Mouse (Mus musculus) forebrain, embryonic 15.5 days (tissue): Measurements from ENCODE around the gene D330045A20Rik. TPM values are rescaled to one million over a fixed set of nuclear protein-coding genes. Genes with fewer than 3 reads are reported as not detected.
"Not testable (repeated sequence)": the region's sequence is repeated elsewhere in the genome, so short reads cannot be mapped to it uniquely, and the experiment has no call there.

Experiments
- ATAC-seq: fragments of 200-750 bp; cut with Nextera tagmentation; replicated peaks from 2 replicates; pipeline ENCODE4 v1.8.0; 2017; ENCODE audit warnings: mild to moderate bottlenecking, moderate TSS enrichment, moderate library complexity
- H3K27ac ChIP-seq: fragments of 300-500 bp; sonication (generic); replicated peaks from 2 replicates; pipeline ENCODE4 v1.5.1; 2015; ENCODE audit warnings: mild to moderate bottlenecking, inconsistent platforms
- H3K27me3 ChIP-seq: fragments of 300-500 bp; sonication (generic); 2 replicates; pipeline ENCODE4 v1.6.1; 2015; ENCODE audit warnings: inconsistent platforms
- H3K36me3 ChIP-seq: fragments of 300-500 bp; sonication (generic); 2 replicates; pipeline ENCODE4 v1.6.1; 2015; ENCODE audit warnings: mild to moderate bottlenecking, inconsistent platforms
- H3K4me1 ChIP-seq: fragments of 300-500 bp; sonication (generic); 2 replicates; pipeline ENCODE4 v1.6.1; 2015; ENCODE audit warnings: inconsistent platforms
- H3K4me2 ChIP-seq: fragments of 300-500 bp; sonication (generic); replicated peaks from 2 replicates; pipeline ENCODE4 v1.6.1; 2015; ENCODE audit warnings: mild to moderate bottlenecking, inconsistent platforms
- H3K4me3 ChIP-seq: fragments of 300-500 bp; sonication (generic); 2 replicates; pipeline ENCODE4 v1.5.1; 2015; ENCODE audit warnings: mild to moderate bottlenecking, inconsistent platforms
- H3K9ac ChIP-seq: fragments of 300-500 bp; sonication (generic); replicated peaks from 2 replicates; pipeline ENCODE4 v1.6.1; 2015; ENCODE audit warnings: mild to moderate bottlenecking, inconsistent platforms
- H3K9me3 ChIP-seq: fragments of 300-500 bp; sonication (generic); 2 replicates; pipeline ENCODE4 v1.6.1; 2016; ENCODE audit warnings: inconsistent platforms
- WGBS: fragments of 180-500 bp; shearing (Covaris S2); methylation state at CpG from one replicate; pipeline ENCODE4 v1.1.7; 2015; ENCODE audit warnings: mixed read lengths; 5-methylcytosine and 5-hydroxymethylcytosine counted together
- polyA plus RNA-seq: library from polyadenylated mRNA; unstranded; fragments of >200 nt; fragmentation: Nextera tagmentation; extraction: Ambion mirVana; gene quantifications from 2 replicates; pipeline ENCODE4 v1.2.1, GENCODE M21; 2015

D330045A20Rik gene
- polyA plus RNA-seq: 1.3 TPM in 2 replicates

GRCm38 (mm10) chrX:139480022-139480894 is at the start of gene D330045A20Rik:
TSS of gene D330045A20Rik (plus strand) at chrX:139480367.
- Histone ChIP-seq H3K9ac (peak within 1 kb of the TSS; percentile 10; the same call in 1 of the 2 replicates), H3K27ac (no peak within 1 kb of the TSS), H3K4me1 (no peaks in the 10 kb centered on the region), H3K4me2 (peak within 1 kb of the TSS; percentile 52), H3K4me3 (peak within 1 kb of the TSS; percentile 38), H3K36me3 (no peaks in the 10 kb centered on the region), H3K9me3 (no peaks in the 10 kb centered on the region), H3K27me3 (0 out of 2 replicates have a peak, but pooled peaks cover 4% of the 10 kb centered on the region)
- ATAC-seq: peak; percentile 87
- 19% methylated on average over 28 of the region's 28 CpGs for WGBS

GRCm38 (mm10) chrX:139432550-139432949 is 47.6 kb upstream of the D330045A20Rik start:
- no peak for ATAC-seq
- 65% methylated on average over 2 of the region's 2 CpGs for WGBS
- Histone ChIP-seq H3K9ac (no peak overlapping the region), H3K36me3 (no peaks in the 10 kb centered on the region), H3K27ac (no peak overlapping the region), H3K9me3 (no peaks in the 10 kb centered on the region), H3K4me3 (no peak overlapping the region), H3K27me3 (no peaks in the 10 kb centered on the region), H3K4me1 (no peaks in the 10 kb centered on the region), H3K4me2 (no peak overlapping the region)

GRCm38 (mm10) chrX:139435202-139435601 is 45.0 kb upstream of the D330045A20Rik start:
- WGBS: 63% methylated on average over 2 of the region's 2 CpGs
- no peaks in the 10 kb centered on the region for H3K9me3 ChIP-seq
- no peak overlapping the region for H3K9ac ChIP-seq
- no peak overlapping the region for H3K4me3 ChIP-seq
- H3K36me3 ChIP-seq: no peaks in the 10 kb centered on the region
- H3K27me3 ChIP-seq: no peaks in the 10 kb centered on the region
- no peak overlapping the region for H3K4me2 ChIP-seq
- no peaks in the 10 kb centered on the region for H3K4me1 ChIP-seq
- H3K27ac ChIP-seq: no peak overlapping the region
- no peak for ATAC-seq

GRCm38 (mm10) chrX:139441057-139441456 is 39.1 kb upstream of the D330045A20Rik start:
- not testable (repeated sequence) for H3K4me2 ChIP-seq, ATAC-seq, H3K9me3 ChIP-seq, H3K9ac ChIP-seq, H3K36me3 ChIP-seq, H3K27me3 ChIP-seq, H3K4me1 ChIP-seq, H3K4me3 ChIP-seq, H3K27ac ChIP-seq
- 92% methylated on average over 22 of the region's 22 CpGs for WGBS

GRCm38 (mm10) chrX:139456812-139457211 is 23.4 kb upstream of the D330045A20Rik start:
- Histone ChIP-seq H3K27ac (no peak overlapping the region), H3K4me1 (no peaks in the 10 kb centered on the region), H3K36me3 (no peaks in the 10 kb centered on the region), H3K9ac (no peak overlapping the region), H3K9me3 (no peaks in the 10 kb centered on the region), H3K27me3 (no peaks in the 10 kb centered on the region), H3K4me3 (no peak overlapping the region), H3K4me2 (no peak overlapping the region)
- ATAC-seq: no peak
- WGBS: 81% methylated on average over 2 of the region's 2 CpGs

GRCm38 (mm10) chrX:139482083-139482482 is 1.9 kb downstream of the D330045A20Rik start:
- WGBS: 66% methylated on average over 7 of the region's 7 CpGs
- Histone ChIP-seq H3K4me3 (no peak overlapping the region), H3K27me3 (0 out of 2 replicates have a peak, but pooled peaks cover 4% of the 10 kb centered on the region), H3K9ac (no peak overlapping the region), H3K4me2 (no peak overlapping the region), H3K36me3 (no peaks in the 10 kb centered on the region), H3K4me1 (no peaks in the 10 kb centered on the region), H3K27ac (no peak overlapping the region), H3K9me3 (no peaks in the 10 kb centered on the region)
- ATAC-seq: no peak

- ATAC-seq: no peak
- H3K27me3 ChIP-seq: 0 out of 2 replicates have a peak, but pooled peaks cover 4% of the 10 kb centered on the region
- no peak overlapping the region for H3K4me2 ChIP-seq
- H3K9me3 ChIP-seq: no peaks in the 10 kb centered on the region
- WGBS: 62% methylated on average over 1 of the region's 1 CpGs
- H3K4me3 ChIP-seq: no peak overlapping the region
- H3K4me1 ChIP-seq: no peaks in the 10 kb centered on the region
- no peak overlapping the region for H3K9ac ChIP-seq
- no peaks in the 10 kb centered on the region for H3K36me3 ChIP-seq
- H3K27ac ChIP-seq: no peak overlapping the region
Observed at GRCm38 (mm10) chrX:139484974-139485373, 4.8 kb downstream of the D330045A20Rik start.

GRCm38 (mm10) chrX:139516156-139516555 is 36.0 kb downstream of the D330045A20Rik start:
- no peaks in the 10 kb centered on the region for H3K36me3 ChIP-seq
- no peak overlapping the region for H3K4me2 ChIP-seq
- ATAC-seq: no peak
- WGBS: 75% methylated on average over 2 of the region's 2 CpGs
- no peaks in the 10 kb centered on the region for H3K4me1 ChIP-seq
- H3K27ac ChIP-seq: no peak overlapping the region
- H3K27me3 ChIP-seq: no peaks in the 10 kb centered on the region
- no peak overlapping the region for H3K4me3 ChIP-seq
- H3K9me3 ChIP-seq: no peaks in the 10 kb centered on the region
- no peak overlapping the region for H3K9ac ChIP-seq

- Histone ChIP-seq H3K4me2 (no peak overlapping the region), H3K27me3 (no peaks in the 10 kb centered on the region), H3K9ac (no peak overlapping the region), H3K27ac (no peak overlapping the region), H3K36me3 (no peaks in the 10 kb centered on the region), H3K4me3 (no peak overlapping the region), H3K9me3 (no peaks in the 10 kb centered on the region), H3K4me1 (no peaks in the 10 kb centered on the region)
- ATAC-seq: no peak
- WGBS: 88% methylated on average over 2 of the region's 2 CpGs
Observed at GRCm38 (mm10) chrX:139519251-139519650, 39.1 kb downstream of the D330045A20Rik start.

GRCm38 (mm10) chrX:139524303-139525091 is 44.3 kb downstream of the D330045A20Rik start:
- no peak overlapping the region for H3K9ac ChIP-seq
- no peaks in the 10 kb centered on the region for H3K9me3 ChIP-seq
- no peak for ATAC-seq
- H3K27me3 ChIP-seq: no peaks in the 10 kb centered on the region
- 80% methylated on average over 5 of the region's 5 CpGs for WGBS
- no peak overlapping the region for H3K4me2 ChIP-seq
- no peak overlapping the region for H3K4me3 ChIP-seq
- no peaks in the 10 kb centered on the region for H3K4me1 ChIP-seq
- no peaks in the 10 kb centered on the region for H3K36me3 ChIP-seq
- H3K27ac ChIP-seq: no peak overlapping the region

GRCm38 (mm10) chrX:139525724-139526123 is 45.6 kb downstream of the D330045A20Rik start:
- no peaks in the 10 kb centered on the region for H3K27me3 ChIP-seq
- no peak for ATAC-seq
- no peak overlapping the region for H3K27ac ChIP-seq
- 84% methylated on average over 2 of the region's 2 CpGs for WGBS
- no peaks in the 10 kb centered on the region for H3K4me1 ChIP-seq
- H3K9ac ChIP-seq: no peak overlapping the region
- H3K9me3 ChIP-seq: no peaks in the 10 kb centered on the region
- H3K36me3 ChIP-seq: no peaks in the 10 kb centered on the region
- H3K4me3 ChIP-seq: no peak overlapping the region
- H3K4me2 ChIP-seq: no peak overlapping the region

GRCm38 (mm10) chrX:139526984-139527383 is 46.8 kb downstream of the D330045A20Rik start:
- H3K9me3 ChIP-seq: no peaks in the 10 kb centered on the region
- H3K4me1 ChIP-seq: no peaks in the 10 kb centered on the region
- ATAC-seq: no peak
- H3K36me3 ChIP-seq: no peaks in the 10 kb centered on the region
- H3K4me3 ChIP-seq: no peak overlapping the region
- WGBS: 92% methylated on average over 4 of the region's 4 CpGs
- H3K27ac ChIP-seq: no peak overlapping the region
- H3K27me3 ChIP-seq: no peaks in the 10 kb centered on the region
- H3K9ac ChIP-seq: no peak overlapping the region
- no peak overlapping the region for H3K4me2 ChIP-seq
